Mouse (Mus musculus) 3134 (cell line): ENCODE measurements around the gene Krtap5-4.
"Not testable (repeated sequence)": the region's sequence is repeated elsewhere in the genome, so short reads cannot be mapped to it uniquely, and the experiment has no call there.

Source experiments
- DNase-seq: peaks from one replicate; pipeline ENCODE4 v3.0.0-alpha.2; 2011; ENCODE audit warnings: low spot score; ENCODE audit not compliant: insufficient read length; ENCODE audit errors: extremely low read depth

The Krtap5-4 gene

DNA sequence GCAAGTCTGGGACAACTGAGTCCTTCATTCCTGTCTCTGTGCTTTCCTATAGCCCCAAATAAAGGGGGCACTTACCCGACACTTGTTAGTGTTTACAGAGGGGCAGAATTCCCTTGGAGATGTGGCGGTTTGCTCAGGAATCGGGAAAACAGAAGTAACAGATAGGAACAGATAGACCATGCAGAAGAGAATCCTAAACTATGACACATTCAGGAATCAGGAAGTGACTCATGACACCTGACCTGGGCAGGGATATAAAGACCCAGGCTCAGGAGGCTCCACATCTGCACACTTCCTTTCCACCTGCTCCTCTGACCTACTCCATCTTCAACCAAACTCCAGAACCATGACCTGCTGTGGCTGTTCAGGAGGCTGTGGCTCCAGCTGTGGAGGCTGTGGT is at the start of gene Krtap5-4:
TSS of gene Krtap5-4 (plus strand) at position 301 of the 400 bp plus-strand sequence.
- DNase-seq, result no peak

- no peak for DNase-seq
These were observed 47.8 kb upstream of the Krtap5-4 start for GRCm38 (mm10) chr7:142255517-142255916.

DNA sequence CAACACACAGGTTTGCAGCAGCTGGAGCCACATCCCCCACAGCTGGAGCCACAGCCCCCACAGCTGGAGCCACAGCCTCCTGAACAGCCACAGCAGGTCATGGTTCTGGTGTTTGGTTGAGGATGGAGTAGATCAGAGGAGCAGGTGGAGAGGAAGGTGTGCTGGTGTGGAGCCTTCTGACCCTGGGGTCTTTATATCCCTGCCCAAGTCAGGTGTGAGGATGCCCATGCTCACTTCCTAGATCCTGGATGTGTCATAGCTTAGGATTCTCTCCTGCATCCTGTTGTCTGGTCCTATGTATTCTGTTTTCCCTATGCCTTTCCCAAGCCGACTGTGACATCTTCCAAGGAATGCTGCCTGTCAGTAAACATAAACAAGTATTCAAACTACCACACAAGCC is 45.1 kb upstream of the Krtap5-4 start, which contains the start of gene Gm2431:
TSS of gene Gm2431 (minus strand) at position 101 of the 400 bp plus-strand sequence.
- not testable (repeated sequence) for DNase-seq

DNA sequence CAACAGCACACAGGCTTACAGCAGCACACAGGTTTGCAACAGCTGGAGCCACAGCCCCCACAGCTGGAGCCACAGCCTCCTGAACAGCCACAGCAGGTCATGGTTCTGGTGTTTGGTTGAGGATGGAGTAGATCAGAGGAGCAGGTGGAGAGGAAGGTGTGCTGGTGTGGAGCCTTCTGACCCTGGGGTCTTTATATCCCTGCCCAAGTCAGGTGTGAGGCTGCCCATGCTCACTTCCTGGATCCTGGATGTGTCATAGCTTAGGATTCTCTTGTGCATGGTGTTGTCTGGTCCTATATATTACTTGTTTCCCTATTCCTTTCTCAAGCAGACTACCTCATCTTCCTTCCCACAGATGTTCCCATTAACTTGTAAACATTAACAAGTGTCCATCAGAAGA is 29.1 kb upstream of the Krtap5-4 start, which contains the start of gene Gm4559:
TSS of gene Gm4559 (minus strand) at position 101 of the 400 bp plus-strand sequence.
- DNase-seq, result not testable (repeated sequence)

GRCm38 (mm10) chr7:142278183-142278582 is 25.2 kb upstream of the Krtap5-4 start:
- DNase-seq, result not testable (repeated sequence)

DNA sequence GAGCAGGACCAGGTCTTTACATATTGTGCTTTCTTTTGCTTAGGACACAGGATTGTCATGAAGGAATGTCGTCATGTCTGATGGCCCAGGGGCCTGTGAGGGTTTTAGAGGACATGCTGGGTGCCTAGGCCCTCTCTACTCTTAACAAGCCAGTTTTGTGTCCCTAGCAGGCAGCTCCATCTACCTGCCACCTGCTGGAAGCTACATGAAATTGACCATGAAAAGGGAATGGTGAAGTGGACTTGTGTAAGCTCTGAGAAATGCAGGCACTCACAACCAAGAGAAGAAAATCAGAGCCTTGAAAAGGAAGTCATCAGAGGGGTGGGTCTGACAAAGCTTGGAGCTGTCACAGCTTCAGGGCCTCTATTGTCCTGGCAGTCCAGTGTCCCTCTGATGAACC is 24.1 kb upstream of the Krtap5-4 start:
- not testable (repeated sequence) for DNase-seq

DNA sequence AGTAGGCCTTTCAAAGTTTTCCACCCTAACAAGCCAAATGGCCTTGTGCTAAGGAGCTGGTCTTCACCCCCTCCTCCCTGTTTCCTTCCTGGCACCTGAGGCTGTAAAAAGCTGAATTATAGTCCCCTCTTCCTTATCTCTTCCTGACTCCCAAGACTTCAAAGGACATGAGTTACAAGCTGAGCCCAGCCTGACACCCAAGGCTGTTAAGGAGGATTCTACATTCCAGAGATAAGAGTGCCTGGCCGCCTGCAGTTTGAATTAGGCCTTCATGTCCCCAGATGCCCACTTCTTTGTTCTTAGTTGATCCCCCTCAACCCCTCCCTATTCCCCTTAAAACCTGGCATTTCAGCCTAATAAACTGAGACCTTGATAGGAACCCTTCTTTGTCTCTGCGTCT is 20.5 kb upstream of the Krtap5-4 start:
- not testable (repeated sequence) for DNase-seq

DNA sequence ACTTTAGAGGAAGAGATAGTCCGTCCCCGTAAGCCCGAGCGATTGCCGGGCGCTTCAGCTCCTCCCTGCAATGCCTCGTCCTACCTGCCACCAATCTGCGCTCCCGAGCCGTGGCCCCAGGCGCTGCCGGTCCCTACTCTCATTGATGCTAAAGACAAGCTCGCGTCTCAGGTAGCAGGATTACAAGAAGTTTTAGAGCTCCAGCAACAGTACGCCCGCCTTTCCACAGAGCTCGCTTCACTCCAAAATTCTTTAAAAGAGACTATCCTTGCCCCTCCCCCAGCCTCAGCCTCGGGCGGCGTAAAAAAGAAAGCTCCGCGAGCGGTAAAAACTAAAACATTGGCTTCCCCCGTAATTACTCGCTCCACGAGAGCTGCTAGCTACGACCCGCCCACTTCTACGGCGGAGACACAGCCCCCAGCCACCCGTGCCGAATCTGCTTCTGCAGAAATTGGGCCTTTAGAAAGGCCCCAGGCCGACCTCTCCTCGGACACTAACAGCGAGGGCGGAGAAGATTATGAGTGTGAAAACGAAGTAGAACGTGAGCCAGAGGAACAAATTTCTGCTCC is 19.2 kb upstream of the Krtap5-4 start:
- DNase-seq, result peak; percentile 41

- peak; percentile 41 for DNase-seq
These were observed 18.7 kb upstream of the Krtap5-4 start for GRCm38 (mm10) chr7:142284615-142285080.

DNA sequence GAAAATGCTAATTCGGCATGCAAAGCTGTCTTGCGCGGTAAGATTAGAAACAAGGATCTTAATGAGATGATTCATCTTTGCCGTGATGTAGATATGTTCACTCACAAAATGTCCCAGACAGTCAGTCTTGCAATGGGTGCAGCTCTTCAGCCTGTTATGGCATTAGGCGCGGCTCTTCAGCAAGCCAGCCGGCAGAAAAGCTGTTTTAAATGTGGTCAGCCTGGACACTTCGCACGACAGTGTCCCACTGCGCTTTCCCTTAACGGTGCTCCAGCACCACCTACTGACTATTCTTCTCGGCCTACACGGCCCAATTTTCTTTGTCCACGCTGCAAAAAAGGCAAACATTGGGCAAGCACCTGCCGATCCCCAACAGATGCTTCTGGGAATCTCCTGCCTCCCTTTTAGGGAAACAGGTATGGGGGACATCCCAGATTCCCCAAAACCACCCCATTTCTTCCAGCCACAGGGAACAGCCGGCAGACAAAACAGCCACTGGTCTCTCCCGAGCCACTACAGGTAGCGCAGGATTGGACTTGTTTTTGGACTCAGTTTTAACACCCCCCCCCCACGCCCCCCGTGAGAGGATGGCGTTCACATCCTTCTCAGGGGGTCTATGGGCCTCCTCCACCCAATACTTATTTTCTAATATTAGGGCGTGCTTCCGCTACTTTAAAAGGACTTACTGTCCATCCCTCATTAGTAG is 18.1 kb upstream of the Krtap5-4 start:
- no peak for DNase-seq

DNA sequence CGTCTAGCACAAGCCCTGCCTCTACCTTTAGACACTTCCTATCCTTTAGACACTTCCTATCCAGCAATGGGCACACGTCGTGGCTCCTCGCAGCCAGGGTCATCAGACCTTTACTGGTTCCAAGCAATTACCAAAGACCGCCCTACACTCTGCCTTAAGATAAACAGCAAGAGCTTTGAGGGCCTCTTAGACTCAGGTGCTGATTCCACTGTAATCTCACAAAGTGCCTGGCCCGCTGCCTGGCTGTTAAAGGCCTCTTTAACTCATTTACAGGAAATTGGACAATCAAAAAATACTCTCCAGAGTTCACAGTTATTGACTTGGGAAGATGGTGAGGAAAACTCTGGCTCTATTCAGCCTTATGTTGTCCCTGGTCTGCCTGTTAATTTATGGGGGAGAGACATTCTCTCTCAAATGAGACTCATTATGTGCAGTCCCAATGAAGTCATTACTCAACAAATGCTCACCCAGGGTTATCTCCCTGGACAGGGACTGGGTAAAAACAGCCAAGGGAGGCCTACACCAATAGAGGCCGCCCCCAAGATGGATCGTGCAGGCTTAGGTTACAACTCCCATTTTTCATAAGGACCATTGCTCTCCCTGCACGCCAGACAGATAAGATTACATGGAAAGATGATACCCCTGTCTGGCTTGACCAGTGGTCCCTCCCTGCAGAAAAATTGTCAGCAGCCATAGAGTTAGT is 17.3 kb upstream of the Krtap5-4 start:
- not testable (repeated sequence) for DNase-seq

- not testable (repeated sequence) for DNase-seq
These were observed 9.5 kb upstream of the Krtap5-4 start for GRCm38 (mm10) chr7:142293851-142294250.

GRCm38 (mm10) chr7:142295418-142295817 is 7.9 kb upstream of the Krtap5-4 start:
- no peak for DNase-seq

DNA sequence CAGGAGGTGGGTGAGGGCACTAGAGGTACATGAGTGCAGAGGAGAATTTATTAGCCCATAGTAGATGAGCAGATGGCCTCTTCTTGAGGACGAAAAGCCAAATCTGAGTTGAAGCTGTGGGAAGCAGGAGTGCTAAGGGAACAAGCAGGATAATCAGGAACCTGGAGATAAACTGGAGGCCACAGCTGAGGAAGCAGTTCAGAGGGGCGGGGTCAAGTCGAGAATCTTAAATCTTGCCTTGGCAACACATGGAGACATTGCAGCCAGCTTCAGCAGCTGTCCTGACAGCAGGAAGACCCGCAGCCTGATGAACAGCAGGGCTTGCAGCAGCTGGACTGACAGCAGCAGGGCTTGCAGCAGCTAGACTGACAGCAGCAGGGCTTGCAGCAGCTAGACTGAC is 7.2 kb upstream of the Krtap5-4 start:
- not testable (repeated sequence) for DNase-seq

- not testable (repeated sequence) for DNase-seq
These were observed 6.3 kb upstream of the Krtap5-4 start, which contains the start of gene Krtap5-1 for GRCm38 (mm10) chr7:142297018-142297417. TSS of gene Krtap5-1 (minus strand) at chr7:142297118.

- not testable (repeated sequence) for DNase-seq
These were observed 580 bp downstream of the Krtap5-4 start for GRCm38 (mm10) chr7:142303929-142304328.

DNA sequence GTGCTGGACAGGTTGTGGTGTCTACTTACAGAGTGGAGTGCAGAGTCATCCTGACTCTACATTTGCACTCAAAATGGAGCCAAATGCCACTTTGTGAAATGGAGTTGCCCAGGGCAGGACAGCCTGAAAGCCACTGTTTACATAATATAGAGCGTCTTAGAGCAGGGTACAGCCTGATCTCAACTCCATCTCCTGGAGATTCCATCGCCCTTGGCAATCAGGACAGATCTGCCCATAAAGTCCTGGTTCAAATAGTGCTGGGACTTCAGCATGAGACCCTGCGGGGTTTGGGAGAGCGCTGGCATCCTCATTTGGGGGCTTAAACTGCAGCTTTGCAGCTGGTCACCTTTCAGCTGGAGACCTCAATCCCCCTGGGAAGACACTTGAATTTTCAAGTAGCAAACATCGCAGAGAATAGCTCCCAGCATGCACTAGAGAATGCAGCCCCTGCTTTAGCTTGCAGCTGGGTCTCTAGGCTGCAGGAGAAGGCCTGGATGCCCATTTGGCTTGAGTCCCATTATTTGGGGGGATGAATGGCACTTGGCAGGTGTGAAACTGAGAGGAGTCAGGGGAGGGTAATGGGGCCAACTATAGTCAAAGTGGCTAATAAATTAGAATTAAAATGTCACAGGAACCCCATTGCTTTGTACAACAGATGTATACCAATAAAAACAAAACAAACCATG is 11.4 kb downstream of the Krtap5-4 start:
- DNase-seq, result no peak

- DNase-seq, result no peak
These were observed 13.2 kb downstream of the Krtap5-4 start for GRCm38 (mm10) chr7:142316558-142316957.

DNA sequence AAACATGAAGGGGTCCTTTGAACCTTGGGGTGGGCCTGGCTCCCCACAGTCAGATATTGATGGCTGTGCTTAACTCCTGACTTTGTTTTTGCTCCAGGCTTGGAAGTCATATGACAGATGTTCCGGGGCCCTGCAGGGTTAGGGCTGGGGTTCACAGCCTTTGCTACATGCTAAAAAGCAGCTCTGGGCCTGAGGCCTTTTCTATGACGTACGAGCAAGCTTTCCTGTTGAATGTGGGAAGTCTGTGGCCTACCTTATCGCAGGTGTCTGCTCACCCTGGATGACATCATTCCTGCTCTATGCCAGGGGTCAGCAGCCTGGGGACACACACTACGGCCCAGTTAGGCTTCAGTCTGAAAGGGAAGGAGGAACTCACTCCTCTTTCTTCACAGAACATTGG is 13.9 kb downstream of the Krtap5-4 start:
- no peak for DNase-seq

- no peak for DNase-seq
These were observed 15.8 kb downstream of the Krtap5-4 start for GRCm38 (mm10) chr7:142319124-142319523.

GRCm38 (mm10) chr7:142320906-142321305 is 17.6 kb downstream of the Krtap5-4 start:
- DNase-seq, result no peak
